In genomic region chr9:111271434-111272160, GRCm38 (mm10) we compare ENCODE assay signal across 8 mouse cellular contexts. TPM values are rescaled to one million over a fixed set of nuclear protein-coding genes. Genes with fewer than 3 reads are reported as not detected.
DNase-seq lines count a peak whose midpoint lies in the region; ATAC-seq and TF ChIP-seq lines count a peak whose summit lies in the region.

Mlh1 (minus strand) TSS chr9:111271791.
Epm2aip1 (plus strand) TSS chr9:111271929.

- H3K4me3 ChIP-seq in forebrain, embryonic 10.5 days, result peak within 1 kb of the TSS; percentile 85
- H3K4me3 ChIP-seq in heart, embryonic 15.5 days, result peak within 1 kb of the TSS; percentile 79
- H3K4me3 ChIP-seq in liver, embryonic 14.5 days (ENCODE audit: insufficient read depth in 1 of 2, low read depth in 2 of 2, low read length in 2 of 2), result peak within 1 kb of the TSS; percentile 74 to 82
- H3K4me3 ChIP-seq in neural tube, embryonic 11.5 days (ENCODE audit: low read depth, low read length), result peak within 1 kb of the TSS; percentile 85
- peak within 1 kb of the TSS; percentile 82 for H3K4me3 ChIP-seq in stomach, postnatal 0 days (ENCODE audit: low read depth, low read length)

- peaks cover 51% of the 10 kb centered on the region for H3K36me3 ChIP-seq in forebrain, embryonic 10.5 days (replicated peaks)
- peaks cover 12% of the 10 kb centered on the region; the same call in 1 of the 2 replicates for H3K36me3 ChIP-seq in heart, embryonic 15.5 days
- H3K36me3 ChIP-seq in liver, embryonic 14.5 days (replicated peaks; ENCODE audit: control insufficient read depth, insufficient read depth, low read depth), result peaks cover 9% of the 10 kb centered on the region
- no peaks in the 10 kb centered on the region for H3K36me3 ChIP-seq in neural tube, embryonic 11.5 days (ENCODE audit: control insufficient read depth, insufficient read depth, low read length)
- H3K36me3 ChIP-seq in stomach, postnatal 0 days (ENCODE audit: control insufficient read depth, insufficient read depth, low read length), result no peaks in the 10 kb centered on the region; the same call in 1 of the 2 replicates

- under 1% methylated on average over 64 of the region's 64 CpGs for WGBS in forebrain, embryonic 10.5 days
- WGBS in heart, embryonic 15.5 days, result under 1% methylated on average over 64 of the region's 64 CpGs
- WGBS in liver, embryonic 14.5 days (ENCODE audit: insufficient replicate concordance), result under 1% methylated on average over 63 of the region's 64 CpGs
- under 1% methylated on average over 64 of the region's 64 CpGs for WGBS in neural tube, embryonic 11.5 days
- WGBS in stomach, postnatal 0 days, result under 1% methylated on average over 64 of the region's 64 CpGs

- H3K4me1 ChIP-seq in forebrain, embryonic 10.5 days, result peaks cover 56% of the 10 kb centered on the region
- H3K4me1 ChIP-seq in heart, embryonic 15.5 days (replicated peaks), result peaks cover 44% of the 10 kb centered on the region
- peaks cover 8 to 17% of the 10 kb centered on the region in 2 experiments; a peak in 3 of 4 replicates for H3K4me1 ChIP-seq in liver, embryonic 14.5 days (replicated peaks; ENCODE audit: control insufficient read depth in 2 of 2, insufficient read depth in 2 of 2, low read length in 1 of 2)
- H3K4me1 ChIP-seq in neural tube, embryonic 11.5 days (ENCODE audit: control insufficient read depth, insufficient read depth, low read length), result peaks cover 23% of the 10 kb centered on the region
- H3K4me1 ChIP-seq in stomach, postnatal 0 days (replicated peaks; ENCODE audit: control insufficient read depth, insufficient read depth), result peaks cover 8% of the 10 kb centered on the region; the same call in 1 of the 2 replicates

- peak; percentile 98 for ATAC-seq in heart, embryonic 15.5 days (replicated peaks; ENCODE audit: insufficient number of reproducible peaks, insufficient read depth, low FRiP score, low read depth)
- peak; percentile 96 for ATAC-seq in liver, embryonic 14.5 days (ENCODE audit: insufficient read depth)
- peak; percentile 99 for ATAC-seq in neural tube, embryonic 11.5 days (ENCODE audit: insufficient read depth, low FRiP score, low TSS enrichment)
- peak; percentile 99 for ATAC-seq in stomach, postnatal 0 days (ENCODE audit: low FRiP score, low TSS enrichment)

- H3K9me3 ChIP-seq in forebrain, embryonic 10.5 days, result no peaks in the 10 kb centered on the region
- H3K9me3 ChIP-seq in heart, embryonic 15.5 days (replicated peaks), result no peaks in the 10 kb centered on the region
- no peaks in the 10 kb centered on the region for H3K9me3 ChIP-seq in liver, embryonic 14.5 days (ENCODE audit: control insufficient read depth, low read length)
- no peaks in the 10 kb centered on the region for H3K9me3 ChIP-seq in neural tube, embryonic 11.5 days (ENCODE audit: control insufficient read depth, low read length)
- H3K9me3 ChIP-seq in stomach, postnatal 0 days (ENCODE audit: control insufficient read depth, low read length), result no peaks in the 10 kb centered on the region

- peak within 1 kb of the TSS; percentile 96 for H3K27ac ChIP-seq in forebrain, embryonic 10.5 days
- peak within 1 kb of the TSS; percentile 96 for H3K27ac ChIP-seq in heart, embryonic 15.5 days
- peak within 1 kb of the TSS; percentile 95 for H3K27ac ChIP-seq in liver, embryonic 14.5 days
- peak within 1 kb of the TSS; percentile 89 for H3K27ac ChIP-seq in neural tube, embryonic 11.5 days (ENCODE audit: low read depth, low read length)
- peak within 1 kb of the TSS; percentile 97 for H3K27ac ChIP-seq in stomach, postnatal 0 days (replicated peaks)

- TF ChIP-seq CTCF in liver, embryonic 14.5 days (IDR thresholded peaks at IDR 0.05; ENCODE audit: low read depth), result no peak
- peak; percentile 20; the same call in 1 of the 2 replicates for TF ChIP-seq CTCF in stomach, postnatal 0 days (IDR thresholded peaks at IDR 0.05; ENCODE audit: low read depth)

- H3K27me3 ChIP-seq in forebrain, embryonic 10.5 days (ENCODE audit: poor library complexity, severe bottlenecking), result no peaks in the 10 kb centered on the region
- H3K27me3 ChIP-seq in heart, embryonic 15.5 days, result no peaks in the 10 kb centered on the region
- no peaks in the 10 kb centered on the region for H3K27me3 ChIP-seq in liver, embryonic 14.5 days (ENCODE audit: control insufficient read depth, insufficient read depth, low read length)
- no peaks in the 10 kb centered on the region for H3K27me3 ChIP-seq in neural tube, embryonic 11.5 days (ENCODE audit: control insufficient read depth, insufficient read depth, low read length)
- no peaks in the 10 kb centered on the region for H3K27me3 ChIP-seq in stomach, postnatal 0 days (ENCODE audit: control insufficient read depth, insufficient read depth, low read length)

- peak within 1 kb of the TSS; percentile 76 for H3K4me2 ChIP-seq in heart, embryonic 15.5 days
- H3K4me2 ChIP-seq in liver, embryonic 14.5 days (ENCODE audit: low read depth), result peak within 1 kb of the TSS; percentile 94
- peak within 1 kb of the TSS; percentile 89 for H3K4me2 ChIP-seq in neural tube, embryonic 11.5 days (ENCODE audit: low read depth)
- H3K4me2 ChIP-seq in stomach, postnatal 0 days (replicated peaks; ENCODE audit: low read depth), result peak within 1 kb of the TSS; percentile 69

- TF ChIP-seq EP300 in liver, embryonic 14.5 days (IDR thresholded peaks at IDR 0.05; ENCODE audit: low read depth), result no peak
- TF ChIP-seq EP300 in stomach, postnatal 0 days (optimal IDR thresholded peaks at IDR 0.05), result no peak

- DNase-seq in CD8-positive naive resting alpha-beta T cell, adult 2 months (ENCODE audit: low read depth in 2 of 2, low spot score in 2 of 2), result peak; percentile 96 to 97
- DNase-seq in c-Kit-positive CD71-negative TER-119-negative erythroid progenitor cells, embryonic 14.5 days (ENCODE audit: low read depth), result peak; percentile 99
- peak; percentile 99 for DNase-seq in forebrain, embryonic 10.5 days (ENCODE audit: extremely low spot score, low spot score)
- DNase-seq in kidney, postnatal 25 days, result peak; percentile 100
- peak; percentile 100 for DNase-seq in liver, embryonic 14.5 days (ENCODE audit: low read depth in 3 of 3, low spot score in 3 of 3)
- peak; percentile 98 for DNase-seq in neural tube, embryonic 11.5 days (ENCODE audit: low spot score)
- DNase-seq in stomach, postnatal 0 days (ENCODE audit: low spot score), result peak; percentile 99

- H3K9ac ChIP-seq in heart, embryonic 15.5 days, result peak within 1 kb of the TSS; percentile 85
- H3K9ac ChIP-seq in liver, embryonic 14.5 days (replicated peaks), result peak within 1 kb of the TSS; percentile 96
- H3K9ac ChIP-seq in neural tube, embryonic 11.5 days (ENCODE audit: low read length), result peak within 1 kb of the TSS; percentile 87
- H3K9ac ChIP-seq in stomach, postnatal 0 days (ENCODE audit: low read length), result peak within 1 kb of the TSS; percentile 92

RNA-seq across cellular contexts. Expression of gene Mlh1, which starts in this region (rescaled TPM):
- 57.8 and 58.3 TPM in 2 replicates for polyA plus RNA-seq in forebrain, embryonic 10.5 days (2016; fragmentation: Nextera tagmentation; extraction: Ambion mirVana)
- 31.4 and 34.1 TPM in 2 replicates for polyA plus RNA-seq in heart, embryonic 15.5 days (2015; fragmentation: Nextera tagmentation; extraction: Ambion mirVana)
- polyA plus RNA-seq in liver, embryonic 14.5 days (2012; rRNA removed), result 12.5 and 17.8 TPM in 2 replicates
- 20.1 and 24.2 TPM in 2 replicates for polyA plus RNA-seq in liver, embryonic 14.5 days (2014; fragmentation: Nextera tagmentation; extraction: Ambion mirVana)
- 43.9 and 48.6 TPM in 2 replicates for polyA plus RNA-seq in neural tube, embryonic 11.5 days (2014; fragmentation: Nextera tagmentation; extraction: Ambion mirVana)
- 16.1 and 17.9 TPM in 2 replicates for polyA plus RNA-seq in stomach, postnatal 0 days (2015; fragmentation: Nextera tagmentation; extraction: Ambion mirVana)

RNA-seq across cellular contexts. Expression of gene Epm2aip1, which starts in this region (rescaled TPM):
- 28.0 and 29.7 TPM in 2 replicates for polyA plus RNA-seq in forebrain, embryonic 10.5 days (2016; fragmentation: Nextera tagmentation; extraction: Ambion mirVana)
- 18.4 and 20.9 TPM in 2 replicates for polyA plus RNA-seq in heart, embryonic 15.5 days (2015; fragmentation: Nextera tagmentation; extraction: Ambion mirVana)
- 7.8 and 9.0 TPM in 2 replicates for polyA plus RNA-seq in liver, embryonic 14.5 days (2012; rRNA removed)
- polyA plus RNA-seq in liver, embryonic 14.5 days (2014; fragmentation: Nextera tagmentation; extraction: Ambion mirVana), result 7.8 and 8.1 TPM in 2 replicates
- 45.4 and 47.8 TPM in 2 replicates for polyA plus RNA-seq in neural tube, embryonic 11.5 days (2014; fragmentation: Nextera tagmentation; extraction: Ambion mirVana)
- 7.7 and 8.0 TPM in 2 replicates for polyA plus RNA-seq in stomach, postnatal 0 days (2015; fragmentation: Nextera tagmentation; extraction: Ambion mirVana)

Comparison
In these comparisons a context has a peak if more than half of its experiments do, and no peak if none do; other contexts are left out.
1. Peak in every context shown above with its lines: DNase-seq, ATAC-seq, H3K4me3 ChIP-seq and H3K27ac ChIP-seq.